Mouse (Mus musculus) forebrain, embryonic 11.5 days (tissue): Measurements from ENCODE around the gene Prkar1a. TPM values are rescaled to one million over a fixed set of nuclear protein-coding genes. Genes with fewer than 3 reads are reported as not detected.
"Not testable (repeated sequence)": the region's sequence is repeated elsewhere in the genome, so short reads cannot be mapped to it uniquely, and the experiment has no call there.

ENCODE experiments used
- ATAC-seq: fragments of 200-750 bp; cut with Nextera tagmentation; replicated peaks from 2 replicates; pipeline ENCODE4 v1.8.0; 2017; ENCODE audit warnings: moderate TSS enrichment; ENCODE audit not compliant: low FRiP score
- DNase-seq: peaks from one replicate; pipeline ENCODE4 v3.0.0-alpha.2; 2017; ENCODE audit warnings: low spot score
- H3K27ac ChIP-seq: fragments of 300-500 bp; sonication (generic); 2 replicates; pipeline ENCODE4 v1.5.1; 2014; ENCODE audit warnings: low read depth, low read length
- H3K27me3 ChIP-seq: fragments of 300-500 bp; sonication (generic); 2 replicates; pipeline ENCODE4 v1.6.1; 2014; ENCODE audit warnings: mild to moderate bottlenecking, low read length, mixed read lengths; ENCODE audit not compliant: control insufficient read depth, insufficient read depth
- H3K36me3 ChIP-seq: fragments of 300-500 bp; sonication (generic); 2 replicates; pipeline ENCODE4 v1.6.1; 2014; ENCODE audit warnings: mild to moderate bottlenecking, low read length, moderate library complexity, mixed read lengths; ENCODE audit not compliant: control insufficient read depth, insufficient read depth
- H3K4me1 ChIP-seq: fragments of 300-500 bp; sonication (generic); replicated peaks from 2 replicates; pipeline ENCODE4 v1.6.1; 2014; ENCODE audit warnings: low read length, mixed read lengths; ENCODE audit not compliant: control insufficient read depth, insufficient read depth
- H3K4me2 ChIP-seq: fragments of 300-500 bp; sonication (generic); 2 replicates; pipeline ENCODE4 v1.6.1; 2014; ENCODE audit warnings: low read depth, mild to moderate bottlenecking, low read length, moderate library complexity, mixed read lengths; ENCODE audit not compliant: severe bottlenecking
- H3K4me3 ChIP-seq: fragments of 300-500 bp; sonication (generic); 2 replicates; pipeline ENCODE4 v1.5.1; 2014; ENCODE audit warnings: low read depth, low read length
- H3K9ac ChIP-seq: fragments of 300-500 bp; sonication (generic); 2 replicates; pipeline ENCODE4 v1.6.1; 2014; ENCODE audit warnings: low read length
- H3K9me3 ChIP-seq: fragments of 300-500 bp; sonication (generic); 2 replicates; pipeline ENCODE4 v1.6.1; 2016; ENCODE audit warnings: low read length, mixed read lengths; ENCODE audit not compliant: control insufficient read depth
- WGBS: fragments of 180-500 bp; shearing (Covaris S2); extraction: QIAGEN DNeasy Blood & Tissue Kit; methylation state at CpG from one replicate; pipeline ENCODE4 v1.1.7; 2014; 5-methylcytosine and 5-hydroxymethylcytosine counted together
- polyA plus RNA-seq: library from polyadenylated mRNA; unstranded; fragments of >200 nt; fragmentation: Nextera tagmentation; extraction: Ambion mirVana; gene quantifications from 2 replicates; pipeline ENCODE4 v1.2.1, GENCODE M21; 2014

The Prkar1a gene
- polyA plus RNA-seq, 1 experiment from 2014 or later, result 367 TPM

GRCm38 (mm10) chr11:109616352-109616751 lies 32.9 kb upstream of the Prkar1a start:
- Histone ChIP-seq H3K9me3 (no peaks in the 10 kb centered on the region), H3K27ac (no peak overlapping the region), H3K4me3 (no peak overlapping the region), H3K4me2 (no peak overlapping the region), H3K36me3 (no peaks in the 10 kb centered on the region), H3K27me3 (no peaks in the 10 kb centered on the region), H3K4me1 (no peaks in the 10 kb centered on the region), H3K9ac (no peak overlapping the region)
- ATAC-seq (no peak), DNase-seq (no peak)
- 75% methylated on average over 4 of the region's 4 CpGs for WGBS

- H3K4me2 ChIP-seq, result no peak overlapping the region
- no peak for DNase-seq
- H3K27me3 ChIP-seq, result no peaks in the 10 kb centered on the region
- H3K27ac ChIP-seq, result no peak overlapping the region
- ATAC-seq, result no peak
- no peak overlapping the region for H3K4me3 ChIP-seq
- 76% methylated on average over 4 of the region's 4 CpGs for WGBS
- H3K4me1 ChIP-seq, result no peaks in the 10 kb centered on the region
- no peak overlapping the region for H3K9ac ChIP-seq
- no peaks in the 10 kb centered on the region for H3K9me3 ChIP-seq
- H3K36me3 ChIP-seq, result no peaks in the 10 kb centered on the region
These were observed 32.4 kb upstream of the Prkar1a start for GRCm38 (mm10) chr11:109616766-109617165.

GRCm38 (mm10) chr11:109619055-109619454 lies 30.1 kb upstream of the Prkar1a start:
- WGBS, result 35% methylated on average over 8 of the region's 8 CpGs
- not testable (repeated sequence) for ATAC-seq, H3K4me3 ChIP-seq, H3K9ac ChIP-seq, DNase-seq, H3K27me3 ChIP-seq, H3K4me1 ChIP-seq, H3K9me3 ChIP-seq, H3K27ac ChIP-seq, H3K4me2 ChIP-seq, H3K36me3 ChIP-seq

DNA sequence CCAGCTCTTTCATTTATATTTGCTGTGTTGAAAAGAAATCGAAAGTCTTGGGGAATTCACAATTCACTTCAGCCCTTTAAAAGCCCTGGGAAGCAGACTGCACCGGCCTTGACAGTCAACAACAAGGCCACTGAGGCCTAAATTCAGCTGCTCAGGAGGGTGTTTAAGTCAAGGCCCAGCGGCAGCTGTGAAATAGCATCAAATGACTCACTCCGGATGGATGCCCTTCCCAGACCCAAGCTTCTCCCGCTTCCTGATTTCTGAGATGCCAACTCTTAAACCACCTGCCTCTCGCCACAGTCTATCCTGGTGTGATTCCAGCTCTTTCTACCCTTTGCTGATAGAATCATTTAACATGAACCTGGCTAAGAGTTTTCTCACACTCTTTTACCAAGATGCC lies 28.8 kb upstream of the Prkar1a start:
- no peaks in the 10 kb centered on the region for H3K4me1 ChIP-seq
- no peaks in the 10 kb centered on the region for H3K27me3 ChIP-seq
- H3K4me3 ChIP-seq, result no peak overlapping the region
- DNase-seq (no peak), ATAC-seq (no peak)
- no peak overlapping the region for H3K4me2 ChIP-seq
- WGBS, result 87% methylated on average over 6 of the region's 6 CpGs
- H3K27ac ChIP-seq, result no peak overlapping the region
- H3K9me3 ChIP-seq, result no peaks in the 10 kb centered on the region
- no peaks in the 10 kb centered on the region for H3K36me3 ChIP-seq
- no peak overlapping the region for H3K9ac ChIP-seq

DNA sequence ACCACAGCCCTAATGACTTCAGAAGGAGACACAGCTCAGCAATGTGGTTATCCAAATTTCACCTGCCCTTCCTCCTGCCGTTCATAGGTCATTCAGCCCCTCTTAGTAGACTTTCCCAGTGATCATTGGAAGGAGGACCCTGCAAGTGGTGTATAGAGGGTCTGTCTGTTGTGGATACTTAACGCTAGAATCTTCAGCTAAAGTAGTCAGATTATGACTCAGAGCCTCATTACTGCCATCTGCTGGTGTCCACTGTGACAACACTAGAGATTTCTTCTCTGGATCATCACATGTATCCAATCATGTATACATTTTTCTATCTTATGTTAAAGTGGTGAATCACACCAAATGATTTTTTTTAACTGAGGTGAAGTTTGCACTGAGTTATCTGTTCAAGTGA lies 28.0 kb upstream of the Prkar1a start:
- H3K36me3 ChIP-seq, result no peaks in the 10 kb centered on the region
- no peaks in the 10 kb centered on the region for H3K9me3 ChIP-seq
- no peaks in the 10 kb centered on the region for H3K27me3 ChIP-seq
- no peak overlapping the region for H3K9ac ChIP-seq
- no peak overlapping the region for H3K4me2 ChIP-seq
- no peak for DNase-seq
- H3K27ac ChIP-seq, result no peak overlapping the region
- H3K4me3 ChIP-seq, result no peak overlapping the region
- 28% methylated on average over 2 of the region's 2 CpGs for WGBS
- 0 out of 2 replicates have a peak, but pooled peaks have one; percentile 27 for ATAC-seq
- H3K4me1 ChIP-seq, result no peaks in the 10 kb centered on the region

DNA sequence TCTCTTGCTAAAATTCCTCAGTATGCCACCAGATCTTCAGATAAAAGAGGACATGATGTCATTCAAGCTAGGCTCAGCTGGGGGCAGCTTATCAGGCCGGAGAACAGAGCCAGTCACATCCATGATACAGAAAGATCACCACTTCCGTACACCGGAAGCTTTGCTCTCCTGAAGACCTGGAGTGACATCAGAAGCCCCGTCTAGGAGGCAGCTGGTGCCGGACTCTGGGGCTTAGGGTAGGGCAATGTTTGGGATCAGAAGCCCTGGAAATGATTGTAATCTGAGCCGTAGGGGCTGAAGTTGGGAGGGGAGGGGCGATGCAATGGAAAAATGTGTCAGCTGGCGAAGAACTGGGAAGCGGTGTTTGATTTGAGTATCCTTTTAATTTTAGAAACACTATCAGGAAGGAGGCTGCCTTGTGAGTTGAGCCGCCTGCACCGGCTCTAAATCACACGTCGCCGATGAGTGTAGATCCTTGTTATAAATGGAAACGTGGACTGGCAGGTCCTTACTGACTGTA lies 26.6 kb upstream of the Prkar1a start:
- no peak for ATAC-seq

DNA sequence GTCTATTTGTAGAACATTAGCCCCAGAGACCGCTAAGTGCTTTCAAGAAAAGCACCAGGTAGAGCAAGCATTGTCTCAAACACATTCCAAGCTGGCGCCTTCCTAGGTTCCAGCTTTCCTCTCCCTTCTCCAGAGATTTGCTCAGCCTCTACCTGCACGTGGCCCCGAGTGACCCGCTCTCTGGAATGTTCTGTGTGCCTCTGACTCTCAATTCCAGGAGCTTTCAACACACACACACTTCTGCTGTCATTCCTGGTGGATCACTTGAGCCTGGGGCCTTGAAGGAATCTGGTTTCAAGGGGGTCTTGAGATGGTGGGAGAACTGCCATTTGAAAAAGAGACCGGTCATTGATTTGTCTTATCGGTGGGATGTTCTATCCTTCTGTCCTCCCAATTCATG lies 26.0 kb upstream of the Prkar1a start:
- Histone ChIP-seq H3K9ac (no peak overlapping the region), H3K9me3 (no peaks in the 10 kb centered on the region), H3K4me3 (no peak overlapping the region), H3K4me2 (no peak overlapping the region), H3K36me3 (no peaks in the 10 kb centered on the region), H3K27me3 (no peaks in the 10 kb centered on the region), H3K27ac (no peak overlapping the region), H3K4me1 (no peaks in the 10 kb centered on the region)
- no peak for ATAC-seq
- WGBS, result 93% methylated on average over 7 of the region's 7 CpGs
- DNase-seq, result no peak

More for the DNA sequence above, 26.6 kb upstream of the Prkar1a start:
- Histone ChIP-seq H3K27ac (no peak overlapping the region), H3K4me1 (no peaks in the 10 kb centered on the region), H3K27me3 (no peaks in the 10 kb centered on the region), H3K9ac (no peak overlapping the region), H3K9me3 (no peaks in the 10 kb centered on the region), H3K4me3 (no peak overlapping the region), H3K4me2 (no peak overlapping the region), H3K36me3 (no peaks in the 10 kb centered on the region)
- no peak for DNase-seq
- WGBS, result 49% methylated on average over 15 of the region's 15 CpGs

GRCm38 (mm10) chr11:109627648-109628047 lies 21.6 kb upstream of the Prkar1a start:
- no peak overlapping the region for H3K4me3 ChIP-seq
- no peaks in the 10 kb centered on the region for H3K27me3 ChIP-seq
- H3K4me2 ChIP-seq, result no peak overlapping the region
- no peaks in the 10 kb centered on the region for H3K9me3 ChIP-seq
- no peak for DNase-seq
- WGBS, result 88% methylated on average over 4 of the region's 4 CpGs
- ATAC-seq, result no peak
- H3K4me1 ChIP-seq, result no peaks in the 10 kb centered on the region
- H3K27ac ChIP-seq, result no peak overlapping the region
- no peaks in the 10 kb centered on the region for H3K36me3 ChIP-seq
- H3K9ac ChIP-seq, result no peak overlapping the region

DNA sequence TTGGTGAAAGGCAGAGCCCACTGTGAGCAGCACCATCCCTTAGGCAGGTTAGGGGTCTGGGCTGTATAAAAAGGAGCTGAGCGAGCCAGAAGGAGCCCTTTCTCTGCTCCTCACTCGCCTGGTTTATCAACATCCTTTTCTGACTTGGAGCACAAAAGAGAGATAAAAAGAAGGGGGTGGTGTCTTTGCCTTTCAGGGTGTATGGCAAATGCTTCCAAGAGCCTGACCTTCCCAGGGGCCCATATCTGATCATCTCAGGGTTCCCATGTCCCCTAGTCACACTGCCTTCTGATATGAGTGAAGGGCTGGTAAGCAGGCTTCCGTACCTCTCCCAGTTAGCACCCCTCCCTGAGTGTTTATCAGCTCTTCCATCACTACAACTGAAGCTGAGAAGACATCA lies 21.1 kb upstream of the Prkar1a start:
- DNase-seq (no peak), ATAC-seq (no peak)
- no peak overlapping the region for H3K9ac ChIP-seq
- no peak overlapping the region for H3K27ac ChIP-seq
- H3K9me3 ChIP-seq, result no peaks in the 10 kb centered on the region
- no peak overlapping the region for H3K4me3 ChIP-seq
- H3K4me2 ChIP-seq, result no peak overlapping the region
- WGBS, result 88% methylated on average over 3 of the region's 3 CpGs
- no peaks in the 10 kb centered on the region for H3K36me3 ChIP-seq
- no peaks in the 10 kb centered on the region for H3K27me3 ChIP-seq
- H3K4me1 ChIP-seq, result no peaks in the 10 kb centered on the region
